Mouse (Mus musculus) heart, adult 2 months (tissue): Measurements from ENCODE around the gene Camta1.

Source experiments
- CTCF ChIP-seq: fragments of 200-600 bp; IDR thresholded peaks from 2 replicates; pipeline ENCODE4 v1.8.1; 2022; ENCODE audit warnings: antibody characterized with exemption, mild to moderate bottlenecking, moderate library complexity
- POLR2A ChIP-seq: fragments of 200-500 bp; IDR thresholded peaks from 2 replicates; pipeline ENCODE4 v1.6.1; 2011; ENCODE audit warnings: mild to moderate bottlenecking, low read depth, low read length, control low read depth; ENCODE audit not compliant: insufficient read depth

GRCm38 (mm10) chr4:151326971-151327686 lies 534.5 kb downstream of the Camta1 start:
- TF ChIP-seq POLR2A (no peak), CTCF (no peak)
